8 mouse cellular contexts compared by ENCODE assay signal in genomic region chr17:32536867-32537250, GRCm38 (mm10). TPM values are rescaled to one million over a fixed set of nuclear protein-coding genes. Genes with fewer than 3 reads are reported as not detected.
DNase-seq lines count a peak whose midpoint lies in the region; ATAC-seq and TF ChIP-seq lines count a peak whose summit lies in the region.

No protein-coding gene starts in this region.

- 56% methylated on average over 5 of the region's 5 CpGs for WGBS in kidney, embryonic 15.5 days
- WGBS in heart, embryonic 15.5 days, result 53% methylated on average over 5 of the region's 5 CpGs
- 37% methylated on average over 5 of the region's 5 CpGs for WGBS in liver, embryonic 14.5 days (ENCODE audit: insufficient replicate concordance)

- no peaks in the 10 kb centered on the region for H3K36me3 ChIP-seq in kidney, embryonic 15.5 days
- no peaks in the 10 kb centered on the region for H3K36me3 ChIP-seq in heart, embryonic 15.5 days
- H3K36me3 ChIP-seq in liver, embryonic 14.5 days (replicated peaks; ENCODE audit: control insufficient read depth, insufficient read depth, low read depth), result no peaks in the 10 kb centered on the region

- peak overlapping the region; percentile 53 for H3K4me3 ChIP-seq in kidney, embryonic 15.5 days (replicated peaks)
- H3K4me3 ChIP-seq in heart, embryonic 15.5 days, result peak overlapping the region; percentile 58
- peak overlapping the region; percentile 22 to 66; a peak in 3 of 4 replicates for H3K4me3 ChIP-seq in liver, embryonic 14.5 days (ENCODE audit: insufficient read depth in 1 of 2, low read depth in 2 of 2, low read length in 2 of 2)

- H3K4me1 ChIP-seq in kidney, embryonic 15.5 days, result peaks cover 13% of the 10 kb centered on the region
- peaks cover 11% of the 10 kb centered on the region for H3K4me1 ChIP-seq in heart, embryonic 15.5 days (replicated peaks)
- H3K4me1 ChIP-seq in liver, embryonic 14.5 days (replicated peaks; ENCODE audit: control insufficient read depth in 2 of 2, insufficient read depth in 2 of 2, low read length in 1 of 2), result no peaks in the 10 kb centered on the region; a peak in 1 of 4 replicates

- TF ChIP-seq CTCF in liver, embryonic 14.5 days (IDR thresholded peaks at IDR 0.05; ENCODE audit: low read depth), result no peak

- H3K9ac ChIP-seq in kidney, embryonic 15.5 days, result peak overlapping the region; percentile 49
- H3K9ac ChIP-seq in heart, embryonic 15.5 days, result peak overlapping the region; percentile 50
- no peak overlapping the region for H3K9ac ChIP-seq in liver, embryonic 14.5 days (replicated peaks)

- DNase-seq in kidney, adult 11 months, result no peak
- DNase-seq in cerebellum, adult 9-11 months, result peak; percentile 39
- DNase-seq in liver, embryonic 14.5 days (ENCODE audit: low read depth in 3 of 3, low spot score in 3 of 3), result no peak
- no peak for DNase-seq in right cerebral cortex, postnatal 4 days
- no peak for DNase-seq in thymus, postnatal 14 days

- H3K27ac ChIP-seq in kidney, embryonic 15.5 days, result peak overlapping the region; percentile 58
- H3K27ac ChIP-seq in heart, embryonic 15.5 days, result peak overlapping the region; percentile 80
- no peak overlapping the region for H3K27ac ChIP-seq in liver, embryonic 14.5 days

- peak overlapping the region; percentile 71 for H3K4me2 ChIP-seq in kidney, embryonic 15.5 days
- H3K4me2 ChIP-seq in heart, embryonic 15.5 days, result peak overlapping the region; percentile 66
- H3K4me2 ChIP-seq in liver, embryonic 14.5 days (ENCODE audit: low read depth), result peak overlapping the region; percentile 11; the same call in 1 of the 2 replicates

- no peaks in the 10 kb centered on the region for H3K27me3 ChIP-seq in kidney, embryonic 15.5 days
- H3K27me3 ChIP-seq in heart, embryonic 15.5 days, result no peaks in the 10 kb centered on the region
- no peaks in the 10 kb centered on the region for H3K27me3 ChIP-seq in liver, embryonic 14.5 days (ENCODE audit: control insufficient read depth, insufficient read depth, low read length)

- ATAC-seq in kidney, embryonic 15.5 days (replicated peaks; ENCODE audit: low FRiP score), result 0 out of 2 replicates have a peak, but pooled peaks have one; percentile 7
- no peak; the same call in 1 of the 2 replicates for ATAC-seq in heart, embryonic 15.5 days (replicated peaks; ENCODE audit: insufficient number of reproducible peaks, insufficient read depth, low FRiP score, low read depth)
- no peak for ATAC-seq in liver, embryonic 14.5 days (ENCODE audit: insufficient read depth)
- ATAC-seq in megakaryocyte-erythroid progenitor cell, adult 5-6 weeks (replicated peaks; ENCODE audit: low FRiP score, low TSS enrichment, poor library complexity, severe bottlenecking), result no peak

- no peak for TF ChIP-seq EP300 in liver, embryonic 14.5 days (IDR thresholded peaks at IDR 0.05; ENCODE audit: low read depth)

- H3K9me3 ChIP-seq in kidney, embryonic 15.5 days (replicated peaks), result no peaks in the 10 kb centered on the region
- H3K9me3 ChIP-seq in heart, embryonic 15.5 days (replicated peaks), result no peaks in the 10 kb centered on the region
- no peaks in the 10 kb centered on the region for H3K9me3 ChIP-seq in liver, embryonic 14.5 days (ENCODE audit: control insufficient read depth, low read length)

RNA-seq across cellular contexts. Expression of gene Cyp4f16, which starts 0.5 kb away (rescaled TPM):
- polyA plus RNA-seq in kidney, embryonic 15.5 days (2015; fragmentation: Nextera tagmentation; extraction: Ambion mirVana), result 20.9 and 21.7 TPM in 2 replicates
- 15.2 and 18.9 TPM in 2 replicates for polyA plus RNA-seq in heart, embryonic 15.5 days (2015; fragmentation: Nextera tagmentation; extraction: Ambion mirVana)
- polyA plus RNA-seq in liver, embryonic 14.5 days (2012; rRNA removed), result 3.1 and 3.2 TPM in 2 replicates
- 2.4 and 3.0 TPM in 2 replicates for polyA plus RNA-seq in liver, embryonic 14.5 days (2014; fragmentation: Nextera tagmentation; extraction: Ambion mirVana)
- 6.2 and 9.2 TPM in 2 replicates for total RNA-seq in megakaryocyte-erythroid progenitor cell, adult 5-6 weeks (2014; fragmentation: Nextera tagmentation)
- 3.4 and 10.3 TPM in 2 replicates for total RNA-seq in megakaryocyte-erythroid progenitor cell, adult 5-6 weeks (2017)

RNA-seq across cellular contexts. Expression of gene Cyp4f17, which starts 31.0 kb away (rescaled TPM):
- polyA plus RNA-seq in kidney, embryonic 15.5 days (2015; fragmentation: Nextera tagmentation; extraction: Ambion mirVana), result 8.4 and 9.3 TPM in 2 replicates
- 7.0 and 7.3 TPM in 2 replicates for polyA plus RNA-seq in heart, embryonic 15.5 days (2015; fragmentation: Nextera tagmentation; extraction: Ambion mirVana)
- 0.34 and 0.48 TPM in 2 replicates for polyA plus RNA-seq in liver, embryonic 14.5 days (2012; rRNA removed)
- 0.34 and 0.36 TPM in 2 replicates for polyA plus RNA-seq in liver, embryonic 14.5 days (2014; fragmentation: Nextera tagmentation; extraction: Ambion mirVana)
- total RNA-seq in megakaryocyte-erythroid progenitor cell, adult 5-6 weeks (2014; fragmentation: Nextera tagmentation), result 3.1 TPM in 1 of 2 replicates, not detected in the other
- not detected in 2 replicates for total RNA-seq in megakaryocyte-erythroid progenitor cell, adult 5-6 weeks (2017)

Comparison
In these comparisons a context has a peak if more than half of its experiments do, and no peak if none do; other contexts are left out.
1. H3K4me2 ChIP-seq: peak in every context shown above with its lines; median percentile 71 in kidney, embryonic 15.5 days; 66 in heart, embryonic 15.5 days; 11 in liver, embryonic 14.5 days.